ENCODE assay signal across 19 mouse cellular contexts in genomic region chr6:90557077-90557476, GRCm38 (mm10). TPM values are rescaled to one million over a fixed set of nuclear protein-coding genes. Genes with fewer than 3 reads are reported as not detected.
DNase-seq lines count a peak whose midpoint lies in the region; ATAC-seq and TF ChIP-seq lines count a peak whose summit lies in the region.
"Had no signal": no experiment of that assay in that cellular context is flagged by ENCODE, and none has a peak within 500 bp of the region (broad histone marks: within the 10 kb centered on the region; RNA-seq: fewer than 3 reads in every experiment).

No protein-coding gene starts in this region.

- 0 out of 2 replicates have a peak overlapping the region, but pooled peaks have one; percentile 4 for H3K27ac ChIP-seq in kidney, adult 2 months (ENCODE audit: insufficient read depth, low read depth, low read length)
- H3K27ac ChIP-seq in liver, postnatal 0 days (ENCODE audit: low read depth), result peak overlapping the region; percentile 68; the same call in 1 of the 2 replicates
- no peak overlapping the region for H3K27ac ChIP-seq in liver, embryonic 11.5 days (ENCODE audit: low read depth, low read length)
- H3K27ac ChIP-seq in brown adipose tissue, adult 24 weeks (replicated peaks; ENCODE audit: low read depth, low read length), result peak overlapping the region; percentile 69
- H3K27ac ChIP-seq in thymus, adult 2 months (ENCODE audit: control insufficient read depth, insufficient read depth, low read length), result no peak overlapping the region
- H3K27ac ChIP-seq: embryonic facial prominence, embryonic 10.5 days; embryonic facial prominence, embryonic 12.5 days; forebrain, embryonic 13.5 days; forebrain, embryonic 15.5 days had no signal

- intact Hi-C loops in heart, postnatal 36 days (cut with DNase I), result no loop called here

- no peaks in the 10 kb centered on the region for H3K9me3 ChIP-seq in liver, postnatal 0 days (ENCODE audit: low read length)
- no peaks in the 10 kb centered on the region for H3K9me3 ChIP-seq in liver, embryonic 11.5 days (ENCODE audit: control insufficient read depth, low read length)
- H3K9me3 ChIP-seq: embryonic facial prominence, embryonic 10.5 days; embryonic facial prominence, embryonic 12.5 days; forebrain, embryonic 13.5 days; forebrain, embryonic 15.5 days had no signal

- no peak overlapping the region for H3K4me2 ChIP-seq in liver, postnatal 0 days (ENCODE audit: low read depth, low read length)
- H3K4me2 ChIP-seq in liver, embryonic 11.5 days, result no peak overlapping the region
- H3K4me2 ChIP-seq: embryonic facial prominence, embryonic 12.5 days; forebrain, embryonic 13.5 days; forebrain, embryonic 15.5 days had no signal

- TF ChIP-seq POLR2A in kidney, adult 2 months (IDR thresholded peaks at IDR 0.05; ENCODE audit: low read depth, low read length), result no peak
- no peak for TF ChIP-seq POLR2A in thymus, adult 2 months (IDR thresholded peaks at IDR 0.05; ENCODE audit: control insufficient read depth, extremely low read depth, insufficient read depth, low read length, poor library complexity)

- peaks cover 24% of the 10 kb centered on the region for H3K4me1 ChIP-seq in kidney, adult 2 months (ENCODE audit: control insufficient read depth, insufficient read depth, low read length)
- peaks cover 9% of the 10 kb centered on the region for H3K4me1 ChIP-seq in liver, postnatal 0 days (ENCODE audit: insufficient read depth)
- no peaks in the 10 kb centered on the region for H3K4me1 ChIP-seq in liver, embryonic 11.5 days (replicated peaks; ENCODE audit: control insufficient read depth, insufficient read depth, low read length)
- H3K4me1 ChIP-seq in brown adipose tissue, adult 24 weeks (ENCODE audit: control insufficient read depth, insufficient read depth, insufficient read length, low read length), result peaks cover 19% of the 10 kb centered on the region
- H3K4me1 ChIP-seq in thymus, adult 2 months (replicated peaks; ENCODE audit: control insufficient read depth, insufficient read depth, low read length), result no peaks in the 10 kb centered on the region

- WGBS in kidney, adult 2 months, result 86% methylated on average over 7 of the region's 7 CpGs
- 82% methylated on average over 7 of the region's 7 CpGs for WGBS in liver, postnatal 0 days (ENCODE audit: insufficient replicate concordance)
- WGBS in liver, embryonic 11.5 days, result 89% methylated on average over 7 of the region's 7 CpGs
- WGBS in thymus, adult 2 months, result 96% methylated on average over 7 of the region's 7 CpGs

- no peak for ATAC-seq in liver, postnatal 0 days
- ATAC-seq in liver, embryonic 11.5 days (replicated peaks; ENCODE audit: low FRiP score), result no peak
- ATAC-seq: forebrain, embryonic 13.5 days; forebrain, embryonic 15.5 days had no signal

- TF ChIP-seq EP300 in liver, postnatal 0 days (IDR thresholded peaks at IDR 0.05; ENCODE audit: low read depth), result no peak

- peak; percentile 91 for DNase-seq in heart, adult 11 months
- DNase-seq in heart, postnatal 36 days, result no peak
- DNase-seq in kidney, adult 2 months, result no peak
- no peak for DNase-seq in kidney, postnatal 25 days
- DNase-seq in liver, postnatal 0 days, result no peak
- no peak for DNase-seq in liver, embryonic 11.5 days (ENCODE audit: low spot score)
- no peak for DNase-seq in thymus, adult 2 months
- DNase-seq: adrenal gland, adult 2 months; adrenal gland, postnatal 25 days; cerebellum, adult 11-12 months; cerebellum, adult 2 months; cerebellum, adult 9-10 months; cerebellum, postnatal 10 days; cerebellum, postnatal 25 days had no signal

- no peak overlapping the region for H3K4me3 ChIP-seq in kidney, adult 2 months (ENCODE audit: insufficient read depth, low read depth, low read length)
- no peak overlapping the region for H3K4me3 ChIP-seq in liver, postnatal 0 days (ENCODE audit: low read depth, low read length)
- H3K4me3 ChIP-seq in liver, embryonic 11.5 days (ENCODE audit: low read depth, low read length), result no peak overlapping the region
- H3K4me3 ChIP-seq in brown adipose tissue, adult 24 weeks (ENCODE audit: insufficient read depth, low read depth, low read length), result no peak overlapping the region
- H3K4me3 ChIP-seq in thymus, adult 2 months (ENCODE audit: control insufficient read depth, insufficient read depth, low read length), result no peak overlapping the region
- H3K4me3 ChIP-seq: embryonic facial prominence, embryonic 10.5 days; embryonic facial prominence, embryonic 12.5 days; forebrain, embryonic 13.5 days; forebrain, embryonic 15.5 days had no signal

- peaks cover 5% of the 10 kb centered on the region; the same call in 1 of the 2 replicates for H3K36me3 ChIP-seq in kidney, adult 2 months (ENCODE audit: control insufficient read depth, insufficient read depth, low read length)
- peaks cover 9% of the 10 kb centered on the region for H3K36me3 ChIP-seq in liver, postnatal 0 days (replicated peaks; ENCODE audit: insufficient read depth, low read length)
- H3K36me3 ChIP-seq in liver, embryonic 11.5 days (ENCODE audit: control insufficient read depth, insufficient read depth, low read length), result no peaks in the 10 kb centered on the region
- H3K36me3 ChIP-seq in thymus, adult 2 months (ENCODE audit: control insufficient read depth, insufficient read depth, low read length), result no peaks in the 10 kb centered on the region
- H3K36me3 ChIP-seq: embryonic facial prominence, embryonic 10.5 days; embryonic facial prominence, embryonic 12.5 days; forebrain, embryonic 15.5 days had no signal

- no peak overlapping the region for H3K9ac ChIP-seq in liver, postnatal 0 days (replicated peaks)
- H3K9ac ChIP-seq in liver, embryonic 11.5 days (ENCODE audit: low read depth, low read length), result no peak overlapping the region
- H3K9ac ChIP-seq: embryonic facial prominence, embryonic 12.5 days; forebrain, embryonic 13.5 days; forebrain, embryonic 15.5 days had no signal

- no peak for TF ChIP-seq CTCF in kidney, adult 2 months (conservative IDR thresholded peaks at IDR 0.05; ENCODE audit: insufficient read depth, insufficient read length, low read depth, low read length)
- no peak for TF ChIP-seq CTCF in liver, postnatal 0 days (IDR thresholded peaks at IDR 0.05; ENCODE audit: low read depth)
- no peak for TF ChIP-seq CTCF in thymus, adult 2 months (IDR thresholded peaks at IDR 0.05; ENCODE audit: borderline replicate concordance, control insufficient read depth, extremely low read depth, insufficient read depth, low read length, poor library complexity)

- no peaks in the 10 kb centered on the region for H3K27me3 ChIP-seq in kidney, adult 2 months (replicated peaks; ENCODE audit: control insufficient read depth, insufficient read depth, low read length)
- H3K27me3 ChIP-seq in liver, postnatal 0 days (ENCODE audit: insufficient read depth, low read length), result no peaks in the 10 kb centered on the region
- no peaks in the 10 kb centered on the region for H3K27me3 ChIP-seq in liver, embryonic 11.5 days (replicated peaks; ENCODE audit: control insufficient read depth, insufficient read depth, low read length)
- no peaks in the 10 kb centered on the region for H3K27me3 ChIP-seq in thymus, adult 2 months (ENCODE audit: control insufficient read depth, insufficient read depth, low read length)
- H3K27me3 ChIP-seq: embryonic facial prominence, embryonic 12.5 days; forebrain, embryonic 13.5 days; forebrain, embryonic 15.5 days had no signal

RNA-seq across cellular contexts. Expression of gene Slc41a3, which starts 47.4 kb away (rescaled TPM):
- total RNA-seq in heart, postnatal 36 days (2021), result 10 to 100 TPM; 68.8 to 72.1 TPM
- 6.3 and 8.0 TPM in 2 replicates for polyA plus RNA-seq in kidney, adult 2 months (2012; rRNA removed)
- 23.2 and 23.4 TPM in 2 replicates for polyA plus RNA-seq in liver, postnatal 0 days (2015; fragmentation: Nextera tagmentation; extraction: Ambion mirVana)
- polyA plus RNA-seq in liver, embryonic 11.5 days (2014; fragmentation: Nextera tagmentation; extraction: Ambion mirVana), result 43.0 and 46.2 TPM in 2 replicates
- polyA plus RNA-seq in brown adipose tissue, adult 24 weeks (2012; ENCODE audit: insufficient read depth, insufficient read length, missing spikeins), result 2.3 and 2.6 TPM in 2 replicates
- polyA plus RNA-seq in thymus, adult 2 months (2012; rRNA removed), result 9.6 and 12.3 TPM in 2 replicates

Comparison
In these comparisons a context has a peak if more than half of its experiments do, and no peak if none do; other contexts are left out.
1. H3K27ac ChIP-seq: peak in kidney, adult 2 months (single experiment), liver, postnatal 0 days (single experiment) and brown adipose tissue, adult 24 weeks (single experiment); none in liver, embryonic 11.5 days (single experiment) and thymus, adult 2 months (single experiment).